9 mouse cellular contexts compared by ENCODE assay signal in the genomic region with DNA sequence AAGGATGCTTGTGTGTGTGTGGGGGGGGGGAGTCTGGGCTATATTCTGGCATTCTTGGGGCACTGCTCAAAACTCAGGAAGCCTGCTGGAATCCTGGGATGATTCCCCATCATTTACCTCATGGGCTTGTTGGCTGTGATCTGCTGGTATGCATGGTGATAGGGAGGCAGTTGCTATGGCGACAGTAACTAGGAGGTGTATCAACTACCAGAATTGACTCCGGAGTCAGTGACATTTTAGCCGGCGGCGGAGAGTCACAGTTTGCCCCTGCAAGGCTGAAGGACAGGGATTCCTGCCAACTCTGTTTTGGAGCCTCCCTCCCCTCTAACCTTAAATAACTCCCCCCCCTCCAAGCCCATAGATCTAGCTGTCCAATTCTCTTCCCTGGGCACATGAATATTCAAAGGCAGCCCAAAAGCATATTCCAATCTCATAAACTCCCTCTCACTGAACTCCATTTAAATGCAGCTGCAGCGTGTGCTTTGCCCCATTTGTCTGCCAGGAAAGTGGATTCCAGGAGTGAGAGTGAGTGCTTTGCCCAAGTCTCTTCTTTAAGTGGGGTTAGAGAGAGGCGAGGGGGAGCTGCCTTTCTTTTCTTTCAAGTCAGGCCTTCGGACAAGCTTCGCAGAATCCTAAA.
DNase-seq lines count a peak whose midpoint lies in the region; ATAC-seq lines count a peak whose summit lies in the region.
"Had no signal": no experiment of that assay in that cellular context is flagged by ENCODE, and none has a peak within 500 bp of the region (broad histone marks: within the 10 kb centered on the region; RNA-seq: fewer than 3 reads in every experiment).

No protein-coding gene starts in this region.

- peaks cover 4% of the 10 kb centered on the region for H3K4me1 ChIP-seq in hindbrain, embryonic 11.5 days (replicated peaks; ENCODE audit: control insufficient read depth, insufficient read depth, low read length)
- H3K4me1 ChIP-seq in limb, embryonic 10.5 days, result peaks cover 4% of the 10 kb centered on the region

- no peak overlapping the region for H3K9ac ChIP-seq in hindbrain, embryonic 11.5 days (ENCODE audit: low read depth, low read length)

- intact Hi-C loops in left cerebral cortex, postnatal 14 days (cut with DNase I), result no loop called here

- WGBS in hindbrain, embryonic 11.5 days, result 42% methylated on average over 9 of the region's 9 CpGs
- WGBS in limb, embryonic 10.5 days, result 54% methylated on average over 9 of the region's 9 CpGs

- DNase-seq in layer of hippocampus, adult 11-12 months (ENCODE audit: low spot score), result peak; percentile 74
- no peak for DNase-seq in layer of hippocampus, postnatal 25 days (ENCODE audit: extremely low spot score in 1 of 2, low spot score in 1 of 2)
- DNase-seq in hindbrain, embryonic 11.5 days (ENCODE audit: low spot score), result peak; percentile 65
- DNase-seq in left cerebral cortex, postnatal 14 days (ENCODE audit: low spot score in 2 of 2), result peak; percentile 71 to 82
- DNase-seq in right cerebral cortex, postnatal 25 days, result peak; percentile 74
- no peak for DNase-seq in limb, embryonic 10.5 days (ENCODE audit: low spot score)
- no peak for DNase-seq in heart, adult 9 months (ENCODE audit: low spot score in 2 of 2)
- DNase-seq in ovary, postnatal 10 days (ENCODE audit: low spot score), result no peak
- DNase-seq: gastrocnemius, postnatal 10 days had no signal

- no peaks in the 10 kb centered on the region for H3K27me3 ChIP-seq in hindbrain, embryonic 11.5 days (ENCODE audit: control insufficient read depth, insufficient read depth, low read length)
- H3K27me3 ChIP-seq in limb, embryonic 10.5 days (ENCODE audit: low read depth, poor library complexity, severe bottlenecking), result peaks cover 36% of the 10 kb centered on the region; the same call in 1 of the 2 replicates

- no peaks in the 10 kb centered on the region for H3K9me3 ChIP-seq in hindbrain, embryonic 11.5 days (ENCODE audit: control insufficient read depth, low read length)
- no peaks in the 10 kb centered on the region for H3K9me3 ChIP-seq in limb, embryonic 10.5 days (replicated peaks)

- H3K36me3 ChIP-seq in hindbrain, embryonic 11.5 days (ENCODE audit: control insufficient read depth, insufficient read depth, low read length), result no peaks in the 10 kb centered on the region
- no peaks in the 10 kb centered on the region for H3K36me3 ChIP-seq in limb, embryonic 10.5 days

- H3K4me3 ChIP-seq in hindbrain, embryonic 11.5 days (ENCODE audit: low read depth, low read length), result no peak overlapping the region
- no peak overlapping the region for H3K4me3 ChIP-seq in limb, embryonic 10.5 days

- no peak overlapping the region for H3K27ac ChIP-seq in hindbrain, embryonic 11.5 days (ENCODE audit: low read depth, low read length)
- no peak overlapping the region for H3K27ac ChIP-seq in limb, embryonic 10.5 days

- no peak overlapping the region for H3K4me2 ChIP-seq in hindbrain, embryonic 11.5 days (replicated peaks; ENCODE audit: low read depth, low read length)

- no peak for ATAC-seq in hindbrain, embryonic 11.5 days (ENCODE audit: low FRiP score)

Comparison
In these comparisons a context has a peak if more than half of its experiments do, and no peak if none do; other contexts are left out.
1. DNase-seq: peak in layer of hippocampus, adult 11-12 months (single experiment), hindbrain, embryonic 11.5 days (single experiment), left cerebral cortex, postnatal 14 days (2 of 2) and right cerebral cortex, postnatal 25 days (single experiment); none in layer of hippocampus, postnatal 25 days (0 of 2), limb, embryonic 10.5 days (single experiment), heart, adult 9 months (0 of 2) and ovary, postnatal 10 days (single experiment).